13 mouse cellular contexts compared by ENCODE assay signal in the genomic region with DNA sequence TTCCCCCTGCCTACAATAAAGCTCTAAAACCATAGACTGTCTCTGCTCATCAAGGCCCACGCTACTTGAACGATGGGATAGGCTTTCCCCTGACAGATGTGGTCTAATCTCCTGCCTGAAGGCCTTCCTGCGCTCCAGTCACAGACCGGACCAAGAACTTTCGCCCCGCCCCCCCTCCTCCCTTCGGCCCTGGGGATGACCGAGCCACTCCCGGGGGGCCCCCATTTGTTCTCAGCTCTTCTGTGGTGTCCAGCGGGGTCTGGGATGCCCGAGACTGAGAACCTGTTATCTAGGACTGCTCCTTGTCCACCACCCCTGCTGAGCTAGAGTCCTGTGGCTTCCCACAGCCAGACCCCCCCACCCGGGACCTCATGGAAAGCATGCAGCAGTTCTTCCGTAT. TPM values are rescaled to one million over a fixed set of nuclear protein-coding genes. Genes with fewer than 3 reads are reported as not detected.
DNase-seq lines count a peak whose midpoint lies in the region; ATAC-seq and TF ChIP-seq lines count a peak whose summit lies in the region.
"Had no signal": no experiment of that assay in that cellular context is flagged by ENCODE, and none has a peak within 500 bp of the region (broad histone marks: within the 10 kb centered on the region; RNA-seq: fewer than 3 reads in every experiment).

No protein-coding gene starts in this region.

- no peaks in the 10 kb centered on the region for H3K36me3 ChIP-seq in forebrain, embryonic 10.5 days (replicated peaks)
- H3K36me3 ChIP-seq in forebrain, embryonic 16.5 days (ENCODE audit: control insufficient read depth, insufficient read depth) = no peaks in the 10 kb centered on the region
- no peaks in the 10 kb centered on the region for H3K36me3 ChIP-seq in kidney, postnatal 0 days (ENCODE audit: insufficient read depth, low read length)
- no peaks in the 10 kb centered on the region for H3K36me3 ChIP-seq in kidney, adult 2 months (ENCODE audit: control insufficient read depth, insufficient read depth, low read length)
- H3K36me3 ChIP-seq in intestine, postnatal 0 days (ENCODE audit: control insufficient read depth, insufficient read depth) = no peaks in the 10 kb centered on the region

- peaks cover 12% of the 10 kb centered on the region for H3K4me1 ChIP-seq in forebrain, embryonic 10.5 days
- H3K4me1 ChIP-seq in forebrain, embryonic 16.5 days (replicated peaks; ENCODE audit: control insufficient read depth, insufficient read depth, low read length) = no peaks in the 10 kb centered on the region
- H3K4me1 ChIP-seq in kidney, postnatal 0 days (replicated peaks; ENCODE audit: insufficient read depth, low read length) = 0 out of 2 replicates have a peak, but pooled peaks cover 3% of the 10 kb centered on the region
- no peaks in the 10 kb centered on the region for H3K4me1 ChIP-seq in kidney, adult 2 months (ENCODE audit: control insufficient read depth, insufficient read depth, low read length)
- H3K4me1 ChIP-seq in intestine, postnatal 0 days (replicated peaks; ENCODE audit: control insufficient read depth, insufficient read depth, low read length) = no peaks in the 10 kb centered on the region; the same call in 1 of the 2 replicates

- no peak overlapping the region for H3K9ac ChIP-seq in forebrain, embryonic 16.5 days (replicated peaks; ENCODE audit: low read depth, low read length)
- H3K9ac ChIP-seq in kidney, postnatal 0 days (ENCODE audit: low read depth, low read length) = no peak overlapping the region
- no peak overlapping the region for H3K9ac ChIP-seq in intestine, postnatal 0 days (ENCODE audit: low read depth, low read length)

- peaks cover 9% of the 10 kb centered on the region; the same call in 1 of the 2 replicates for H3K27me3 ChIP-seq in forebrain, embryonic 10.5 days (ENCODE audit: poor library complexity, severe bottlenecking)
- H3K27me3 ChIP-seq in forebrain, embryonic 16.5 days (replicated peaks; ENCODE audit: control insufficient read depth, insufficient read depth, low read length) = no peaks in the 10 kb centered on the region
- no peaks in the 10 kb centered on the region for H3K27me3 ChIP-seq in kidney, postnatal 0 days (ENCODE audit: insufficient read depth, low read length)
- no peaks in the 10 kb centered on the region for H3K27me3 ChIP-seq in kidney, adult 2 months (replicated peaks; ENCODE audit: control insufficient read depth, insufficient read depth, low read length)
- no peaks in the 10 kb centered on the region for H3K27me3 ChIP-seq in intestine, postnatal 0 days (replicated peaks; ENCODE audit: control insufficient read depth, insufficient read depth, low read length)

- H3K9me3 ChIP-seq in forebrain, embryonic 10.5 days = no peaks in the 10 kb centered on the region
- H3K9me3 ChIP-seq in forebrain, embryonic 16.5 days (ENCODE audit: control insufficient read depth, low read length) = no peaks in the 10 kb centered on the region
- H3K9me3 ChIP-seq in kidney, postnatal 0 days (replicated peaks; ENCODE audit: low read length) = no peaks in the 10 kb centered on the region
- no peaks in the 10 kb centered on the region for H3K9me3 ChIP-seq in intestine, postnatal 0 days (ENCODE audit: control insufficient read depth)

- peak overlapping the region; percentile 35 for H3K4me3 ChIP-seq in forebrain, embryonic 10.5 days
- H3K4me3 ChIP-seq in forebrain, embryonic 16.5 days (replicated peaks; ENCODE audit: low read length) = no peak overlapping the region
- no peak overlapping the region for H3K4me3 ChIP-seq in kidney, postnatal 0 days (replicated peaks; ENCODE audit: low read depth, low read length)
- no peak overlapping the region for H3K4me3 ChIP-seq in kidney, adult 2 months (ENCODE audit: insufficient read depth, low read depth, low read length)
- no peak overlapping the region for H3K4me3 ChIP-seq in intestine, postnatal 0 days (ENCODE audit: low read depth, low read length)

- 3% methylated on average over 13 of the region's 13 CpGs for WGBS in forebrain, embryonic 10.5 days
- WGBS in forebrain, embryonic 16.5 days = 7% methylated on average over 13 of the region's 13 CpGs
- 9% methylated on average over 13 of the region's 13 CpGs for WGBS in kidney, postnatal 0 days
- WGBS in kidney, adult 2 months = 24% methylated on average over 13 of the region's 13 CpGs
- 18% methylated on average over 13 of the region's 13 CpGs for WGBS in intestine, postnatal 0 days

- ATAC-seq in forebrain, embryonic 16.5 days = no peak
- ATAC-seq in kidney, postnatal 0 days (replicated peaks; ENCODE audit: low FRiP score, low read depth) = no peak
- no peak for ATAC-seq in intestine, postnatal 0 days
- ATAC-seq: activated CD4-positive, CD25-positive, alpha-beta regulatory T cell, adult 4 months had no signal

- no peak for TF ChIP-seq POLR2A in kidney, adult 2 months (IDR thresholded peaks at IDR 0.05; ENCODE audit: low read depth, low read length)

- H3K4me2 ChIP-seq in forebrain, embryonic 16.5 days (ENCODE audit: low read length) = no peak overlapping the region
- H3K4me2 ChIP-seq in kidney, postnatal 0 days (ENCODE audit: low read length) = peak overlapping the region; percentile 43
- H3K4me2 ChIP-seq in intestine, postnatal 0 days (replicated peaks; ENCODE audit: low read depth) = peak overlapping the region; percentile 41

- no peak for TF ChIP-seq CTCF in kidney, postnatal 0 days (IDR thresholded peaks at IDR 0.05; ENCODE audit: low read depth)
- TF ChIP-seq CTCF in kidney, adult 2 months (conservative IDR thresholded peaks at IDR 0.05; ENCODE audit: insufficient read depth, insufficient read length, low read depth, low read length) = no peak
- no peak for TF ChIP-seq CTCF in intestine, postnatal 0 days (IDR thresholded peaks at IDR 0.05; ENCODE audit: low read depth)

- no peak for DNase-seq in forebrain, embryonic 10.5 days (ENCODE audit: extremely low spot score, low spot score)
- DNase-seq in kidney, postnatal 0 days (ENCODE audit: low spot score) = no peak
- DNase-seq in kidney, adult 2 months = no peak
- DNase-seq in retina, postnatal 1 day = peak; percentile 33
- no peak for DNase-seq in cerebellum, postnatal 14 days
- DNase-seq in left cerebral cortex, postnatal 25 days (ENCODE audit: low spot score in 2 of 2) = no peak
- DNase-seq: B cell, adult 2 months; cerebellum, adult 2 months; kidney, postnatal 4 days; lung, postnatal 10 days had no signal

- intact Hi-C loops in left cerebral cortex, postnatal 25 days (cut with DNase I) = no loop called here

- H3K27ac ChIP-seq in forebrain, embryonic 10.5 days = peak overlapping the region; percentile 60; the same call in 1 of the 2 replicates
- no peak overlapping the region for H3K27ac ChIP-seq in forebrain, embryonic 16.5 days (ENCODE audit: low read length)
- no peak overlapping the region for H3K27ac ChIP-seq in kidney, postnatal 0 days
- H3K27ac ChIP-seq in kidney, adult 2 months (ENCODE audit: insufficient read depth, low read depth, low read length) = no peak overlapping the region
- H3K27ac ChIP-seq in intestine, postnatal 0 days (ENCODE audit: low read depth, low read length) = no peak overlapping the region

RNA-seq across cellular contexts. Expression of a gene that starts 26.1 kb away (rescaled TPM):
- polyA plus RNA-seq in forebrain, embryonic 10.5 days (2016; fragmentation: Nextera tagmentation; extraction: Ambion mirVana) = 11.8 and 12.7 TPM in 2 replicates
- polyA plus RNA-seq in forebrain, embryonic 16.5 days (2015; fragmentation: Nextera tagmentation; extraction: Ambion mirVana) = 11.3 TPM in 2 replicates
- 11.3 and 13.2 TPM in 2 replicates for polyA plus RNA-seq in kidney, postnatal 0 days (2015; fragmentation: Nextera tagmentation; extraction: Ambion mirVana)
- polyA plus RNA-seq in kidney, adult 2 months (2012; rRNA removed) = 24.7 and 27.2 TPM in 2 replicates
- polyA plus RNA-seq in intestine, postnatal 0 days (2015; fragmentation: Nextera tagmentation; extraction: Ambion mirVana) = 22.1 and 23.7 TPM in 2 replicates
- 10 to 100 TPM; 87.1 to 89.9 TPM for total RNA-seq in left cerebral cortex, postnatal 25 days (2021)

RNA-seq across cellular contexts. Expression of a gene that starts 31.7 kb away (rescaled TPM):
- 2.3 TPM in 2 replicates for polyA plus RNA-seq in forebrain, embryonic 10.5 days (2016; fragmentation: Nextera tagmentation; extraction: Ambion mirVana)
- polyA plus RNA-seq in forebrain, embryonic 16.5 days (2015; fragmentation: Nextera tagmentation; extraction: Ambion mirVana) = 1.4 and 1.6 TPM in 2 replicates
- polyA plus RNA-seq in kidney, postnatal 0 days (2015; fragmentation: Nextera tagmentation; extraction: Ambion mirVana) = 5.4 and 5.9 TPM in 2 replicates
- 3.3 and 4.1 TPM in 2 replicates for polyA plus RNA-seq in kidney, adult 2 months (2012; rRNA removed)
- polyA plus RNA-seq in intestine, postnatal 0 days (2015; fragmentation: Nextera tagmentation; extraction: Ambion mirVana) = 1.6 and 1.8 TPM in 2 replicates
- total RNA-seq in left cerebral cortex, postnatal 25 days (2021) = 1 to 10 TPM; 3.1 to 3.4 TPM

RNA-seq across cellular contexts. Expression of a gene that starts 35.0 kb away (rescaled TPM):
- 2.4 and 3.8 TPM in 2 replicates for polyA plus RNA-seq in forebrain, embryonic 10.5 days (2016; fragmentation: Nextera tagmentation; extraction: Ambion mirVana)
- 27.7 and 29.5 TPM in 2 replicates for polyA plus RNA-seq in forebrain, embryonic 16.5 days (2015; fragmentation: Nextera tagmentation; extraction: Ambion mirVana)
- 0.36 and 0.47 TPM in 2 replicates for polyA plus RNA-seq in kidney, postnatal 0 days (2015; fragmentation: Nextera tagmentation; extraction: Ambion mirVana)
- 1.6 and 1.8 TPM in 2 replicates for polyA plus RNA-seq in kidney, adult 2 months (2012; rRNA removed)
- polyA plus RNA-seq in intestine, postnatal 0 days (2015; fragmentation: Nextera tagmentation; extraction: Ambion mirVana) = 0.95 and 1.0 TPM in 2 replicates
- 10 to 100 TPM; 25.5 to 26.2 TPM for total RNA-seq in left cerebral cortex, postnatal 25 days (2021)
